Mouse (Mus musculus) cerebellum, adult 2 months (tissue): ENCODE measurements around the gene Tmem52b.

ENCODE experiments used
- CTCF ChIP-seq: fragments of 200-500 bp; IDR thresholded peaks from 2 replicates; pipeline ENCODE4 v1.5.1; 2011; ENCODE audit warnings: low read depth, mild to moderate bottlenecking, control low read depth, low read length, moderate library complexity, borderline replicate concordance; ENCODE audit not compliant: insufficient read depth
- POLR2A ChIP-seq: fragments of 200-500 bp; IDR thresholded peaks from 2 replicates; pipeline ENCODE4 v1.6.1; 2011; ENCODE audit warnings: low read length, control low read depth, borderline replicate concordance; ENCODE audit not compliant: insufficient read depth

- TF ChIP-seq CTCF (no peak), POLR2A (no peak)
Measured at GRCm38 (mm10) chr6:129557298-129558023, 45.1 kb downstream of the Tmem52b start.
